Mouse (Mus musculus) cerebellum, adult 2 months (tissue): Measurements from ENCODE around the gene Msx1. TPM values are rescaled to one million over a fixed set of nuclear protein-coding genes. Genes with fewer than 3 reads are reported as not detected.

ENCODE experiments used
- DNase-seq, 2 experiments: peaks; one replicate each; pipeline ENCODE4 v3.0.0; 2021
- H3K27ac ChIP-seq: fragments of 200-500 bp; 2 replicates; pipeline ENCODE4 v1.5.1; 2012; ENCODE audit warnings: low read length, control low read depth, inconsistent platforms; ENCODE audit not compliant: insufficient read depth
- H3K27me3 ChIP-seq: fragments of 200-500 bp; 2 replicates; pipeline ENCODE4 v1.6.1; 2012; ENCODE audit warnings: inconsistent platforms, mild to moderate bottlenecking, low read length, moderate library complexity; ENCODE audit not compliant: control insufficient read depth, insufficient read depth
- H3K4me1 ChIP-seq: fragments of 200-500 bp; 2 replicates; pipeline ENCODE4 v1.6.1; 2011; ENCODE audit warnings: low read length; ENCODE audit not compliant: control insufficient read depth, insufficient read depth
- H3K4me3 ChIP-seq: fragments of 200-500 bp; replicated peaks from 2 replicates; pipeline ENCODE3; 2011; ENCODE audit warnings: mild to moderate bottlenecking, low read depth, low read length, control low read depth; ENCODE audit not compliant: insufficient read depth
- CTCF ChIP-seq: fragments of 200-500 bp; IDR thresholded peaks from 2 replicates; pipeline ENCODE4 v1.5.1; 2011; ENCODE audit warnings: low read depth, mild to moderate bottlenecking, control low read depth, low read length, moderate library complexity, borderline replicate concordance; ENCODE audit not compliant: insufficient read depth
- POLR2A ChIP-seq: fragments of 200-500 bp; IDR thresholded peaks from 2 replicates; pipeline ENCODE4 v1.6.1; 2011; ENCODE audit warnings: low read length, control low read depth, borderline replicate concordance; ENCODE audit not compliant: insufficient read depth
- WGBS: fragments of 180-500 bp; shearing (Covaris S2); methylation state at CpG from one replicate; pipeline ENCODE4 v1.1.7; 2018; 5-methylcytosine and 5-hydroxymethylcytosine counted together
- polyA plus RNA-seq: library from polyadenylated mRNA; depleted of rRNA; stranded (reverse); fragments of >200 nt; gene quantifications from 2 replicates; pipeline ENCODE4 v1.2.3, GENCODE M21; 2012

Gene Msx1
- polyA plus RNA-seq, 1 experiment = 3.4 TPM

DNA sequence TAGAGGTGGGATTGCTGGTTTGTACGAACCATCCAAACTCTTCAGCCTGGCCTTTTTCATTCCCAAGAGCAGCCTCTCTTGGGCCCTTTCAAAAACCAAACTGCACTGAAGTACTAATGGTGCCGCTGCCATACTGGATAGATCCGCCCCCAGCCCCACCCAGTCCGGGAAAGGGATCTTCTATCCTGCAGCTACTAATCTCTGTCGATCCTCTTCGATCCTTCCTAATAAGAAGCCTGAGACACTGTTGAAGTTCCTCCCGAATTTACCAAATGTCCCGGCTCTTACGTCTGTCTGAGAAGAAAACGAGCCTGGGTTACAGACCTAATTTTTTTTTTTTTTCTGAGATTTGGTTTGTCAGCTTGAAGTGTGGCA lies 4.9 kb upstream of the Msx1 start:
- no peaks in the 10 kb centered on the region for H3K4me1 ChIP-seq
- no peak for DNase-seq
- H3K27ac ChIP-seq = no peak overlapping the region
- no peak overlapping the region for H3K4me3 ChIP-seq
- peaks cover 26% of the 10 kb centered on the region; the same call in 1 of the 2 replicates for H3K27me3 ChIP-seq
- TF ChIP-seq POLR2A (no peak), CTCF (no peak)
- WGBS = 3% methylated on average over 10 of the region's 10 CpGs

GRCm38 (mm10) chr5:37828591-37829295 lies 4.4 kb upstream of the Msx1 start:
- Histone ChIP-seq H3K27ac (no peak overlapping the region), H3K4me1 (no peaks in the 10 kb centered on the region), H3K27me3 (peaks cover 28% of the 10 kb centered on the region; the same call in 1 of the 2 replicates), H3K4me3 (no peak overlapping the region)
- TF ChIP-seq POLR2A (no peak), CTCF (no peak)
- WGBS = 3% methylated on average over 35 of the region's 35 CpGs
- DNase-seq = no peak

GRCm38 (mm10) chr5:37828001-37828400 lies 3.6 kb upstream of the Msx1 start:
- 2% methylated on average over 14 of the region's 14 CpGs for WGBS
- TF ChIP-seq POLR2A (no peak), CTCF (no peak)
- no peak for DNase-seq
- peaks cover 31% of the 10 kb centered on the region; the same call in 1 of the 2 replicates for H3K27me3 ChIP-seq
- no peaks in the 10 kb centered on the region for H3K4me1 ChIP-seq
- H3K4me3 ChIP-seq = no peak overlapping the region
- no peak overlapping the region for H3K27ac ChIP-seq

- TF ChIP-seq CTCF = no peak
- TF ChIP-seq POLR2A = no peak
- WGBS = 5% methylated on average over 9 of the region's 9 CpGs
- Histone ChIP-seq H3K4me1 (no peaks in the 10 kb centered on the region), H3K27me3 (peaks cover 33% of the 10 kb centered on the region; the same call in 1 of the 2 replicates), H3K4me3 (no peak overlapping the region), H3K27ac (no peak overlapping the region)
- no peak for DNase-seq
Observed at GRCm38 (mm10) chr5:37827626-37827950, 3.2 kb upstream of the Msx1 start.

DNA sequence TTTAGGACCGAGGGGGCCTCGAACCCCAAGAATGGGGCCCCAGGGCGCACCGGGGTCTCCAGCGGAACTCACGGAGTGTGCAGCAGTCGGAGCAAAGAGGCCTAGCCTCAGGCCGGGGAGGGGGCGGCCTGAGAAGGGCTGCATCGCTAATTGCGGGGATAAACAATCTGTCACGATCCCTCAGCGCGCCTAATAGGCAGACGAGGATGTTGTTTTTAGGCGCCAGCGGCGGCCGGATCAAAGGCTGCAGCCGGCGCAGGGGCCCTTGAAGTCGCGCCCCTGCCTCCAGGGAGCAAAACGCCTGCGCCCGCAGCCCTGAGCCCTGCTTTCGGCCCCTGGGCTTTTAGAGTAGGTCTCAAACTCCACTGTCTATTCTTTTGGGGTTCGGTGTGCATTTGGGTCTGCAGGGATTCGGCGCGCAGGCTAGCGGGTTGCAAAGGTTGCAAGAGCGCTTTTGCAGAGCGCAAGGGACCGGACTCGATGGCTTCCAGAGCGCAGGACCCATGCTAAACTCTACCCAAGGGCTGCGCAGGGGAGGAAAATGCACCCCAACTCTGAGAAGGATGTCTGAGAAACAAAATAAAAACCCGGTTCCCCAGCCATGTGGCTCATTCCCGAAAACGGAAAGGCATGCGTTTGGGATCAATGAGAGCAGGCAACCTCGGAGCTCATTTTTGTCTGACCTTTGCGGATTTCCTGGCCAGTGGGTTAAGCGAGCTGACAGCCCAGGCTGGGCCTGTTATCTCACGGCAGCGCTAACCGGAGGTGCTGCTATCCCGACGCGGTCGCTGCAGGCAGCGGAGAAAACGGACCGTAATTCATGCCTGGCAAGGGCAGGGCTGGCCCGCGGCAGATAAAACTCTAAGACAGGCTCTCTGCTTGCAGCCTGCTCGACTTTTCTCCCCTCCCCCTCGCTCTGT lies 2.6 kb upstream of the Msx1 start:
- Histone ChIP-seq H3K27ac (no peak overlapping the region), H3K27me3 (peaks cover 35% of the 10 kb centered on the region; the same call in 1 of the 2 replicates), H3K4me1 (no peaks in the 10 kb centered on the region), H3K4me3 (no peak overlapping the region)
- no peak for DNase-seq
- 2% methylated on average over 59 of the region's 59 CpGs for WGBS
- no peak for TF ChIP-seq POLR2A
- no peak for TF ChIP-seq CTCF

DNA sequence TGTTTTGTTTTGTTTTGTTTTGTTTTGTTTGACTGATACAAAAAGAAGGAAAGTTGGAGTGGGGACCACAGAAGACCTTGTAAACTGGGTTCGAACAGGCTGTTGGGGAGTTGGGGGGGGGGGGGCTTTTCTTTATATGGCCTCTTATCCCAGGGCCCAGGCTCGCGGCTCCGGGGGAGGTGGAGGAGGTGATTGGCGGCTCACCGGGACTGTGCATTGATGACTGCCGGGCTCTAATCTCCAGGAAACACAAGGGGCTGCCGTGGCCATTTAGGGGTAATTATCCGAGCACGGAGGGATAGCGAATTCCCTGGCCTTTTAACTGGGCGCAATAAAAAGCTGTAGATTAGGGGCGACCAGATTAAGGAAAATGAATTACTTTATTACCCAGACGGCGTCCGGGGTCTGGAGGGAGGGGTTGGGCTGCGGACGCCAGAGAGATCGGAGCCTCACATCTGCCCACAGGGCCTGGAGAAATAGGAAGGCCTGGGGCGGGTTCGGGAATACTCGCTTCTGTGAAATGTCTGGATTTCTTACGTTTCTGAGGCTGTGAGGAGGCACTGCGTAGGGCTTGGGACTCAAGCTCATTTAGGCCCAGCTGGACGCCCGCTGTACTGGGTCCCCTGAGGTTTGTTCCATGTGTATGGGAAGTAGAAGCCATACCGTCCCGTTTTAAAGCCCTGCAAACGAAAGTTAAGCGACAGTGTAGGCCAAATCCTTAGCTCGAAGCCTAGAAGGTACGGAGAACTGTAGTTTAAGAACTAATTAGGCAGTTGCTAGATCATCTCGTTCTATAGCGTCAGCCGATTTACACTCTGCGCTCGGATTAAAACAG lies 1.4 kb upstream of the Msx1 start:
- Histone ChIP-seq H3K4me3 (no peak overlapping the region), H3K27me3 (peaks cover 38% of the 10 kb centered on the region; the same call in 1 of the 2 replicates), H3K27ac (no peak overlapping the region), H3K4me1 (no peaks in the 10 kb centered on the region)
- no peak for TF ChIP-seq CTCF
- WGBS = 6% methylated on average over 37 of the region's 37 CpGs
- no peak for DNase-seq

- no peaks in the 10 kb centered on the region for H3K4me1 ChIP-seq
- peaks cover 36% of the 10 kb centered on the region; the same call in 1 of the 2 replicates for H3K27me3 ChIP-seq
- no peak for DNase-seq
- TF ChIP-seq POLR2A = no peak
- TF ChIP-seq CTCF = no peak
- no peak overlapping the region for H3K27ac ChIP-seq
- no peak overlapping the region for H3K4me3 ChIP-seq
- WGBS = 28% methylated on average over 7 of the region's 7 CpGs
Observed at GRCm38 (mm10) chr5:37825111-37825600, 773 bp upstream of the Msx1 start.
